Mouse (Mus musculus) retina, embryonic 14.5 days (tissue): Measurements from ENCODE around the gene Uxs1.

ENCODE experiments used
- DNase-seq: peaks from one replicate; pipeline ENCODE4 v3.0.0-alpha.2; 2015; ENCODE audit warnings: low spot score

Uxs1 gene

GRCm38 (mm10) chr1:43722459-43722858 lies 105.1 kb downstream of the Uxs1 start:
- no peak for DNase-seq

DNA sequence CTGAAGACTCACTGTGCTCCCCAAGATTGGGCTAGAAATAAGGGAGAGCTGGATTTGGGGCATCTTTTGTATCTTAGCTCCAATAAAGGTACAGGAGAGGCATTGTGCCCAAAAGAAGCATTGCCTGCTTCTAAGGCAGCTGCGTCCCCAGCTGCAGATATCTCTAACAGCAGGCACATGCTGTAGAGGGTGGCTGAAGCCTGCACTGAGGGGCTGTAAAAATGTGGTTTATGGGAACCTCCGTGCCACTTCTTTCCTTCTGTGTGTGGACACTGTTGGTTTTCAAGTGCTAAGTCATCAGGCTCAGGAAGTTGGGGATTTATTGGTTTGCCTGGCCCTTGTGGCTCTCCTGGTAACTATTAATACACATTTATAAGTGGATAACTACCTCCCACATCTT lies 108.8 kb downstream of the Uxs1 start:
- DNase-seq = no peak

DNA sequence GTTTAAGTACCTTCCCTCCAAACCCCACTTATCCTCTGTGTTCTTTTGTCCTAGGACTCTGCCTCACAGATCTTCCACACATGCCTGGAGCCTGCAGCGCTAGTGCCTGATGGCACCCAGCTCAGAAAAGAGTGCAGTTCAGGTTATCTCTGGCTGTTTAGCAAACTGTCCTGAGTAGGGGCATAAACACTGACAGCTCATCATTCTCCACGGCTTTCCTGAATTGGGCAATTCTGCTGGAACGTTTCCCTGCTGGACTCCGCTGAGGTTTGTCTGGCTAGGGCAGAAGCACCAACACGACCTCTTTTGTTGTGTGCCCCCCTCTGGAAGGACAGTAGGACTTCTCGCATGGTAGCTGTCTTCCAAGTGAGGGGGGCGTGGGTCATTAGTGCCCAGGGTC lies 109.6 kb downstream of the Uxs1 start:
- DNase-seq = no peak

GRCm38 (mm10) chr1:43714841-43715240 lies 112.8 kb downstream of the Uxs1 start:
- no peak for DNase-seq

DNA sequence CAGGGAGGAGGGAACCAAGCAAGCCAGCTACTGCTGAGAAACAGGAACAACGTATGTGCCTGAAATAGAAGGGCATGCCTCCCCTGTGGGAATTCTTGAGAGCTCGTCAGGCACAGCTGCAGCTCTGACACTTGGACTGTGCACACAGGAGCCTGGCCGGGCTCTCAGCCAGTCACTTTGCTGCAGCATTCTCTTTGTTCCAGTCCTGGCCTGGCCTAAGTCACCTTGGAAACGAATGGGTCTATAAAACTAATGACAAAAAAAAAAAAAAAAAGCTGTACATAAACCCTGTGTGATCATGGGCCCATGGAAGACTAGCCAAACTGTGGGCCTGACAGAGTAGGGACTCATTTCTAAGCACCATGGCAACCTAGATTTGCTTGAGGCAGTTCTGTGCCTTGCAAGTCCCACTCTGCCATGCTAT lies 129.0 kb downstream of the Uxs1 start:
- peak; percentile 14 for DNase-seq
